Mouse (Mus musculus) kidney, adult 9 months (tissue): ENCODE data around the gene Gm14440.
"Not testable (repeated sequence)": the region's sequence is repeated elsewhere in the genome, so short reads cannot be mapped to it uniquely, and the experiment has no call there.

ENCODE experiments used
- DNase-seq: peaks from one replicate; pipeline ENCODE4 v3.0.0; 2022

Gene Gm14440

DNA sequence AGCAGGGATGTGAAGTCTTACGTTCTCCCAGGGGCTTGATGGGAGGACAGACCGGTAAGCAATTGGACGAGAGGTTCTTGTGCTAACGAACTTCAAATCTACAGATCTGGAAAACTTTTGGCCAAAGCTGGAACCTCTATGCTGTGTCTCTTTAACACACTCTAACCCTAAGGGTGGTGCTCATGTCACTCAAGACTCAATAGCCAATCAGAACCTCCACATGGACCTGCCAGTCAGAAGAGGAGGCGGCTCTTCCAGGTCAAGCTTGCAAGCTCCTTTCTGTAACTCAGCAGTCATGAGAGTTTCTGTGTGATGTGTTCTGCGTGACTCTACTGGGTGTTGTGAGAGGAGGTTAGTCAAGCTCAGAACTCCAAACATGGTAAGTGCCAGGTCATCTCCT lies at the start of gene Gm14440:
Gene Gm14440 (plus strand): TSS at position 301 of the 400 bp plus-strand sequence.
- not testable (repeated sequence) for DNase-seq
